Mouse (Mus musculus) testis, postnatal 10 days (tissue): ENCODE data around the gene Uvssa.
"Not testable (repeated sequence)": the region's sequence is repeated elsewhere in the genome, so short reads cannot be mapped to it uniquely, and the experiment has no call there.

Experiments used
- DNase-seq: peaks from one replicate; pipeline ENCODE4 v3.0.0; 2021; ENCODE audit warnings: low spot score

Uvssa gene

GRCm38 (mm10) chr5:33378302-33378854 is at the start of gene Uvssa:
Gene Uvssa, plus strand, starts transcription at chr5:33378549.
- DNase-seq: peak; percentile 99

- no peak for DNase-seq
Observed at GRCm38 (mm10) chr5:33334381-33335272, 43.7 kb upstream of the Uvssa start.

- peak; percentile 94 for DNase-seq
Observed at GRCm38 (mm10) chr5:33335273-33335976, 42.9 kb upstream of the Uvssa start, which contains the start of gene Maea. Gene Maea, plus strand, starts transcription at chr5:33335509.

- DNase-seq: peak; percentile 66
Observed at GRCm38 (mm10) chr5:33335977-33336360, 42.4 kb upstream of the Uvssa start.

- DNase-seq: no peak
Observed at GRCm38 (mm10) chr5:33337206-33337605, 41.1 kb upstream of the Uvssa start.

- no peak for DNase-seq
Observed at GRCm38 (mm10) chr5:33341165-33341564, 37.2 kb upstream of the Uvssa start.

GRCm38 (mm10) chr5:33342248-33342647 is 36.1 kb upstream of the Uvssa start:
- not testable (repeated sequence) for DNase-seq

- DNase-seq: no peak
Observed at GRCm38 (mm10) chr5:33342821-33343220, 35.5 kb upstream of the Uvssa start.

- no peak for DNase-seq
Observed at GRCm38 (mm10) chr5:33343571-33343970, 34.8 kb upstream of the Uvssa start.

GRCm38 (mm10) chr5:33344070-33344469 is 34.3 kb upstream of the Uvssa start:
- DNase-seq: no peak

- DNase-seq: no peak
Observed at GRCm38 (mm10) chr5:33347620-33348019, 30.7 kb upstream of the Uvssa start.

- no peak for DNase-seq
Observed at GRCm38 (mm10) chr5:33349205-33349604, 29.1 kb upstream of the Uvssa start.

- no peak for DNase-seq
Observed at GRCm38 (mm10) chr5:33349706-33350105, 28.6 kb upstream of the Uvssa start.

GRCm38 (mm10) chr5:33351556-33352272 is 26.6 kb upstream of the Uvssa start:
- no peak for DNase-seq

GRCm38 (mm10) chr5:33352273-33352645 is 26.1 kb upstream of the Uvssa start:
- no peak for DNase-seq

GRCm38 (mm10) chr5:33353011-33353410 is 25.3 kb upstream of the Uvssa start:
- no peak for DNase-seq

- no peak for DNase-seq
Observed at GRCm38 (mm10) chr5:33357494-33357893, 20.9 kb upstream of the Uvssa start.

GRCm38 (mm10) chr5:33358467-33358866 is 19.9 kb upstream of the Uvssa start:
- no peak for DNase-seq

- no peak for DNase-seq
Observed at GRCm38 (mm10) chr5:33363263-33363662, 15.1 kb upstream of the Uvssa start.

GRCm38 (mm10) chr5:33368651-33369050 is 9.7 kb upstream of the Uvssa start:
- DNase-seq: no peak

- DNase-seq: no peak
Observed at GRCm38 (mm10) chr5:33371137-33371536, 7.2 kb upstream of the Uvssa start.

GRCm38 (mm10) chr5:33371668-33372067 is 6.7 kb upstream of the Uvssa start:
- DNase-seq: no peak
